Mouse (Mus musculus): ENCODE results near the gene Traf4. TPM values are rescaled to one million over a fixed set of nuclear protein-coding genes. Genes with fewer than 3 reads are reported as not detected.

Gene Traf4
- polyA plus RNA-seq, 1 experiment from 2014 or later = 28.6 TPM

- H3K36me3 ChIP-seq (ENCODE audit: control insufficient read depth, insufficient read depth) = peaks cover 27% of the 10 kb centered on the region
Measured at GRCm38 (mm10) chr11:78183884-78184514, 18.6 kb upstream of the Traf4 start.

GRCm38 (mm10) chr11:78182961-78183844 lies 17.8 kb upstream of the Traf4 start, which contains the start of gene Rpl23a:
Rpl23a (minus strand) TSS chr11:78183584.
- peak within 1 kb of the TSS; percentile 91 for H3K27ac ChIP-seq (ENCODE audit: low read length)
- peaks cover 20% of the 10 kb centered on the region for H3K27me3 ChIP-seq (ENCODE audit: control insufficient read depth, insufficient read depth, low read depth, low read length)
- H3K36me3 ChIP-seq (ENCODE audit: control insufficient read depth, insufficient read depth) = peaks cover 27% of the 10 kb centered on the region
- peak; percentile 79 for ATAC-seq (ENCODE audit: low read depth)
- no peaks in the 10 kb centered on the region for H3K9me3 ChIP-seq (replicated peaks; ENCODE audit: control insufficient read depth, low read length)
- peak within 1 kb of the TSS; percentile 71 for H3K4me2 ChIP-seq (ENCODE audit: low read depth, low read length)
- under 1% methylated on average over 38 of the region's 38 CpGs for WGBS (ENCODE audit: insufficient replicate concordance)
- H3K9ac ChIP-seq (ENCODE audit: low read depth, low read length) = peak within 1 kb of the TSS; percentile 94
- peaks cover 38% of the 10 kb centered on the region for H3K4me1 ChIP-seq (ENCODE audit: control insufficient read depth, low read depth, low read length)
- H3K4me3 ChIP-seq (ENCODE audit: low read depth, low read length) = peak within 1 kb of the TSS; percentile 99

More at GRCm38 (mm10) chr11:78183884-78184514, 18.6 kb upstream of the Traf4 start:
- peaks cover 28% of the 10 kb centered on the region for H3K27me3 ChIP-seq (ENCODE audit: control insufficient read depth, insufficient read depth, low read depth, low read length)
- no peaks in the 10 kb centered on the region for H3K9me3 ChIP-seq (replicated peaks; ENCODE audit: control insufficient read depth, low read length)
- H3K27ac ChIP-seq (ENCODE audit: low read length) = no peak overlapping the region; the same call in 1 of the 2 replicates
- H3K9ac ChIP-seq (ENCODE audit: low read depth, low read length) = peak overlapping the region; percentile 35; the same call in 1 of the 2 replicates
- peak overlapping the region; percentile 99 for H3K4me3 ChIP-seq (ENCODE audit: low read depth, low read length)
- no peak for ATAC-seq (ENCODE audit: low read depth)
- H3K4me1 ChIP-seq (ENCODE audit: control insufficient read depth, low read depth, low read length) = peaks cover 38% of the 10 kb centered on the region
- WGBS (ENCODE audit: insufficient replicate concordance) = 35% methylated on average over 10 of the region's 10 CpGs
- peak overlapping the region; percentile 71 for H3K4me2 ChIP-seq (ENCODE audit: low read depth, low read length)

GRCm38 (mm10) chr11:78182450-78182849 lies 17.1 kb upstream of the Traf4 start:
- Histone ChIP-seq H3K4me2 (ENCODE audit: low read depth, low read length) (peak overlapping the region; percentile 71), H3K4me1 (ENCODE audit: control insufficient read depth, low read depth, low read length) (peaks cover 38% of the 10 kb centered on the region), H3K27ac (ENCODE audit: low read length) (peak overlapping the region; percentile 91), H3K9me3 (replicated peaks; ENCODE audit: control insufficient read depth, low read length) (no peaks in the 10 kb centered on the region), H3K9ac (ENCODE audit: low read depth, low read length) (peak overlapping the region; percentile 94), H3K36me3 (ENCODE audit: control insufficient read depth, insufficient read depth) (peaks cover 27% of the 10 kb centered on the region), H3K4me3 (ENCODE audit: low read depth, low read length) (peak overlapping the region; percentile 99), H3K27me3 (ENCODE audit: control insufficient read depth, insufficient read depth, low read depth, low read length) (peaks cover 13% of the 10 kb centered on the region)
- no peak for ATAC-seq (ENCODE audit: low read depth)
- under 1% methylated on average over 7 of the region's 7 CpGs for WGBS (ENCODE audit: insufficient replicate concordance)

GRCm38 (mm10) chr11:78181830-78182357 lies 16.5 kb upstream of the Traf4 start:
- Histone ChIP-seq H3K4me1 (ENCODE audit: control insufficient read depth, low read depth, low read length) (peaks cover 38% of the 10 kb centered on the region), H3K27ac (ENCODE audit: low read length) (peak overlapping the region; percentile 91), H3K4me2 (ENCODE audit: low read depth, low read length) (peak overlapping the region; percentile 71), H3K9ac (ENCODE audit: low read depth, low read length) (peak overlapping the region; percentile 94), H3K4me3 (ENCODE audit: low read depth, low read length) (peak overlapping the region; percentile 99), H3K27me3 (ENCODE audit: control insufficient read depth, insufficient read depth, low read depth, low read length) (peaks cover 7% of the 10 kb centered on the region), H3K36me3 (ENCODE audit: control insufficient read depth, insufficient read depth) (peaks cover 27% of the 10 kb centered on the region), H3K9me3 (replicated peaks; ENCODE audit: control insufficient read depth, low read length) (no peaks in the 10 kb centered on the region)
- ATAC-seq (ENCODE audit: low read depth) = no peak
- WGBS (ENCODE audit: insufficient replicate concordance) = 27% methylated on average over 2 of the region's 2 CpGs

- Histone ChIP-seq H3K9me3 (replicated peaks; ENCODE audit: control insufficient read depth, low read length) (no peaks in the 10 kb centered on the region), H3K9ac (ENCODE audit: low read depth, low read length) (peak overlapping the region; percentile 95), H3K4me3 (ENCODE audit: low read depth, low read length) (peak overlapping the region; percentile 87), H3K27me3 (ENCODE audit: control insufficient read depth, insufficient read depth, low read depth, low read length) (no peaks in the 10 kb centered on the region), H3K4me1 (ENCODE audit: control insufficient read depth, low read depth, low read length) (peaks cover 46% of the 10 kb centered on the region), H3K4me2 (ENCODE audit: low read depth, low read length) (peak overlapping the region; percentile 71), H3K27ac (ENCODE audit: low read length) (peak overlapping the region; percentile 98), H3K36me3 (ENCODE audit: control insufficient read depth, insufficient read depth) (peaks cover 27% of the 10 kb centered on the region)
- 33% methylated on average over 6 of the region's 6 CpGs for WGBS (ENCODE audit: insufficient replicate concordance)
- no peak for ATAC-seq (ENCODE audit: low read depth)
Measured at GRCm38 (mm10) chr11:78180081-78180761, 14.8 kb upstream of the Traf4 start.

- Histone ChIP-seq H3K4me1 (ENCODE audit: control insufficient read depth, low read depth, low read length) (peaks cover 53% of the 10 kb centered on the region), H3K36me3 (ENCODE audit: control insufficient read depth, insufficient read depth) (peaks cover 27% of the 10 kb centered on the region), H3K9me3 (replicated peaks; ENCODE audit: control insufficient read depth, low read length) (no peaks in the 10 kb centered on the region), H3K27me3 (ENCODE audit: control insufficient read depth, insufficient read depth, low read depth, low read length) (no peaks in the 10 kb centered on the region), H3K4me3 (ENCODE audit: low read depth, low read length) (peak overlapping the region; percentile 87), H3K9ac (ENCODE audit: low read depth, low read length) (peak overlapping the region; percentile 95), H3K4me2 (ENCODE audit: low read depth, low read length) (peak overlapping the region; percentile 71), H3K27ac (ENCODE audit: low read length) (peak overlapping the region; percentile 98)
- no peak for ATAC-seq (ENCODE audit: low read depth)
- 11% methylated on average over 8 of the region's 8 CpGs for WGBS (ENCODE audit: insufficient replicate concordance)
Measured at GRCm38 (mm10) chr11:78179438-78179999, 14.1 kb upstream of the Traf4 start.

- Histone ChIP-seq H3K4me1 (ENCODE audit: control insufficient read depth, low read depth, low read length) (peaks cover 53% of the 10 kb centered on the region), H3K9me3 (replicated peaks; ENCODE audit: control insufficient read depth, low read length) (no peaks in the 10 kb centered on the region)
- under 1% methylated on average over 29 of the region's 29 CpGs for WGBS (ENCODE audit: insufficient replicate concordance)
Measured at GRCm38 (mm10) chr11:78178859-78179437, 13.6 kb upstream of the Traf4 start.

More at GRCm38 (mm10) chr11:78178859-78179437, 13.6 kb upstream of the Traf4 start:
- H3K27me3 ChIP-seq (ENCODE audit: control insufficient read depth, insufficient read depth, low read depth, low read length) = no peaks in the 10 kb centered on the region
- H3K27ac ChIP-seq (ENCODE audit: low read length) = peak overlapping the region; percentile 98
- peak overlapping the region; percentile 95 for H3K9ac ChIP-seq (ENCODE audit: low read depth, low read length)
- peak overlapping the region; percentile 87 for H3K4me3 ChIP-seq (ENCODE audit: low read depth, low read length)
- peak overlapping the region; percentile 71 for H3K4me2 ChIP-seq (ENCODE audit: low read depth, low read length)
- 0 out of 2 replicates have a peak, but pooled peaks have one; percentile 0 for ATAC-seq (ENCODE audit: low read depth)
- H3K36me3 ChIP-seq (ENCODE audit: control insufficient read depth, insufficient read depth) = peaks cover 27% of the 10 kb centered on the region
